Mouse (Mus musculus) neural tube, embryonic 14.5 days (tissue): ENCODE measurements at regions not wholly inside any gene's neighbourhood (a gene's known extent, or its start where the extent isn't known, plus 50 kb on each side); places are given as distances from the start of the nearest gene placed in this dataset.
A peak's percentile ranks its signal among the peaks of the same experiment; 100 is the strongest.

Experiments
- ATAC-seq: fragments of 200-750 bp; cut with Nextera tagmentation; 2 replicates; pipeline ENCODE4 v1.8.0; 2017; ENCODE audit warnings: low read depth, mild to moderate bottlenecking, moderate TSS enrichment, moderate library complexity
- H3K27ac ChIP-seq: fragments of 300-500 bp; sonication (generic); 2 replicates; pipeline ENCODE4 v1.5.1; 2014; ENCODE audit warnings: low read depth, mild to moderate bottlenecking, control low read depth, low read length, moderate library complexity, mixed read lengths
- H3K27me3 ChIP-seq: fragments of 300-500 bp; sonication (generic); 2 replicates; pipeline ENCODE4 v1.6.1; 2014; ENCODE audit warnings: low read length; ENCODE audit not compliant: control insufficient read depth, insufficient read depth
- H3K36me3 ChIP-seq: fragments of 300-500 bp; sonication (generic); 2 replicates; pipeline ENCODE4 v1.6.1; 2014; ENCODE audit warnings: low read length, mixed read lengths; ENCODE audit not compliant: control insufficient read depth, insufficient read depth
- H3K4me1 ChIP-seq: fragments of 300-500 bp; sonication (generic); 2 replicates; pipeline ENCODE4 v1.6.1; 2014; ENCODE audit warnings: low read length; ENCODE audit not compliant: control insufficient read depth, insufficient read depth
- H3K4me2 ChIP-seq: fragments of 300-500 bp; sonication (generic); 2 replicates; pipeline ENCODE4 v1.6.1; 2014; ENCODE audit warnings: mild to moderate bottlenecking, low read depth, low read length, control low read depth
- H3K4me3 ChIP-seq: fragments of 300-500 bp; sonication (generic); 2 replicates; pipeline ENCODE4 v1.5.1; 2014; ENCODE audit warnings: low read depth, low read length, control low read depth, mixed read lengths
- H3K9ac ChIP-seq: fragments of 300-500 bp; sonication (generic); replicated peaks from 2 replicates; pipeline ENCODE4 v1.6.1; 2014; ENCODE audit warnings: low read depth, mild to moderate bottlenecking, control low read depth, low read length, mixed read lengths
- H3K9me3 ChIP-seq: fragments of 300-500 bp; sonication (generic); 2 replicates; pipeline ENCODE4 v1.6.1; 2016; ENCODE audit warnings: low read length; ENCODE audit not compliant: control insufficient read depth
- WGBS: fragments of 180-500 bp; shearing (Covaris S2); extraction: QIAGEN DNeasy Blood & Tissue Kit; methylation state at CpG from one replicate; pipeline ENCODE4 v1.1.7; 2014; 5-methylcytosine and 5-hydroxymethylcytosine counted together

DNA sequence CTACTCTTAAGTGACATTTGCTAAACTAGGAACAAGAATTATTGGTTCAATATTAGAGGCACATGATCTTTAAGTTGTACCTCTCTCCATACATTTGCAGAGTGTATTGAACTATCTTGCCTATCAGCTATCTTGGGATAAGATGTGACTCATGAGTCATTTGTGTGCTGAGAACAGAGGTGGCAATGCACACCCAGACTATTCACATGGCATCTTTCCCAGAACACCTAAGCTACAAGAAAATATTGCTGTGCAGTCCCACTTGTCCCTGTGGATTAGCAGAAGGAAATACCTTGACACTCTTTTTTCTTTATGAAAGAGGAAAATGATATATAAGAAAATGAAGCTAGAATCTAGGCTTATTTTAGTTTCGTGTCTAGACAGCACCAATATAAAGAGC lies 104.8 kb upstream of the Grm3 start:
- H3K27ac ChIP-seq = no peak overlapping the region
- WGBS = 89% methylated on average over 1 of the region's 1 CpGs
- H3K4me1 ChIP-seq = no peaks in the 10 kb centered on the region
- H3K4me2 ChIP-seq = no peak overlapping the region
- H3K4me3 ChIP-seq = no peak overlapping the region
- H3K9ac ChIP-seq = no peak overlapping the region
- no peaks in the 10 kb centered on the region for H3K27me3 ChIP-seq
- H3K36me3 ChIP-seq = no peaks in the 10 kb centered on the region
- no peaks in the 10 kb centered on the region for H3K9me3 ChIP-seq
- ATAC-seq = no peak

- no peaks in the 10 kb centered on the region for H3K4me1 ChIP-seq
- H3K27ac ChIP-seq = no peak overlapping the region
- ATAC-seq = no peak
- H3K9ac ChIP-seq = no peak overlapping the region
- no peak overlapping the region for H3K4me2 ChIP-seq
- H3K27me3 ChIP-seq = no peaks in the 10 kb centered on the region
- H3K9me3 ChIP-seq = no peaks in the 10 kb centered on the region
- H3K36me3 ChIP-seq = no peaks in the 10 kb centered on the region
- H3K4me3 ChIP-seq = no peak overlapping the region
Observed at GRCm38 (mm10) chr5:9801707-9802106, 76.7 kb upstream of the Grm3 start.

DNA sequence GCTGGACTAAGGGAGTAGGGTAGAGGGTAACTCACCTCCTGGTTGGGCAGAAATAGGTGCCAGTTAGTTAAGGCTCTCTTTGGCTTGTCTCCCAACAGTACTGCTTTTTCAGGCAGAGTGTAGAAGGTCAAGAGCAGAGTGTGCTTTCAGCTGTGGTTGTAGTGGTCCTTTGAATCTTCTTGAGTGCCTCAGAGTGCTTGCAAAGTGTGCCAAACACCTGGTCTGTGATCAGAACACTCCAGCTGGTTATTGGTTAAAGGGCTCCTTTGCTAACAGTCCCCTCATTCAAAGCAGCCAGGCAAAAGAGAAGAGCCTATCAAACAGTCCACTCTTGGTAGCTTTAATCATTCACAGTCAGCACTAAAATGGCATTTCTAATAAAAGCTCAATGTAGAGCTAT lies 56.1 kb upstream of the Grm3 start:
- no peaks in the 10 kb centered on the region for H3K27me3 ChIP-seq
- H3K4me3 ChIP-seq = no peak overlapping the region
- H3K9me3 ChIP-seq = no peaks in the 10 kb centered on the region
- no peak overlapping the region for H3K4me2 ChIP-seq
- no peaks in the 10 kb centered on the region for H3K36me3 ChIP-seq
- no peaks in the 10 kb centered on the region for H3K4me1 ChIP-seq
- H3K27ac ChIP-seq = no peak overlapping the region
- ATAC-seq = peak; percentile 14; the same call in 1 of the 2 replicates
- no peak overlapping the region for H3K9ac ChIP-seq
